Mouse (Mus musculus) liver (tissue): ENCODE measurements around the gene H2-DMa.

Experiments used
- DNase-seq: peaks from one replicate; pipeline ENCODE4 v3.0.0-alpha.2; 2020; ENCODE audit warnings: mixed read lengths

Gene H2-DMa

DNA sequence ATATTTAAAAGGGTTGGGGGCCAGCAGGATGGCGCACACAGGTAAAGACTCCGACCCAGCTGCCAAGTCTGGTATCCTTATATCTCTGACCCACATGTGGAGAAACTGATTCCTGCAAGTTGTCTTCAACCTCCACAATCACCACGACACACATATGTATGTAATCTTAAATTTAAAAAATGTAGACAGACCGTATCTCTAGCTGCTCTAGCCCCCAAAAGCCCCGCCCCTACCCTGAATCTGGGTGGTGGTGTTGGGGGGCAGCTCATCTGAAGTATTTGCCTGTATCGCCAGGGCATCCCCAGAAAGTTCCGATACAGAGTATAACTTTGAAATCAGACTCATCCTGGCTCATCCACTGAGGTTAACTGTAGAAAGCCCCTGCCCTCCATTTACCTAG, 12.8 kb upstream of the H2-DMa start:
- no peak for DNase-seq

DNA sequence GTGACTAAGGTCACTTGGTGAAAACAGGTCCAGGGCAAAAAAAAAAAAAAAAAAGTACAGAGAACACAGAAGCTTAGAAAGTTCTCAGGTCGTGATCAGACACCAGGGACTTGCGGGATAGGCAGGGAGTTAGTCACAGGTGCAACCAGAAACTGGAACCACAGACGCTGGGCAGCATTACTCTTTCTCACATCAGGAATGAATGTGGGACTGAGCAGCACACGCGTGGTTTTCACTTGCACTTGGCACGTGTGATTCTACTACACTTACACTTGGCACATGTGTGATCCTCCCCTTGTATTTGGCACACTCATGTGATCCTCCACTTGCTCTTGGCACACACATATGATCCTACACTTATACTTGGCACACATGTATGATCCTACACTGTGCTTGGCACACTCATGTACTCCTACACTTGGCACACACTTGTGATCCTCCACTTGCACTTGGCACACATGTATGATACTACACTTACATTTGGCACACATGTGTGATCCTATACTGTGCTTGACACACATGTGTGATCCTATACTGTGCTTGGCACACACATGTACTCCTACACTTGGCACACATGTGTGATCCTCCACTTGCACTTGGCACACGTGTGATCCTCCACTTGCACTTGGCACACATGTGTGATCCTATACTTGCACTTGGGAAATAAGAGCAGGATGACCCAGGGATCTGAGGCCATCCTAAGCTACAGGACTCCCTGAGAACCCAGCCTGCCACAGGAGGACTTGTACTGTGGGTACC, 12.1 kb upstream of the H2-DMa start:
- DNase-seq: no peak

DNA sequence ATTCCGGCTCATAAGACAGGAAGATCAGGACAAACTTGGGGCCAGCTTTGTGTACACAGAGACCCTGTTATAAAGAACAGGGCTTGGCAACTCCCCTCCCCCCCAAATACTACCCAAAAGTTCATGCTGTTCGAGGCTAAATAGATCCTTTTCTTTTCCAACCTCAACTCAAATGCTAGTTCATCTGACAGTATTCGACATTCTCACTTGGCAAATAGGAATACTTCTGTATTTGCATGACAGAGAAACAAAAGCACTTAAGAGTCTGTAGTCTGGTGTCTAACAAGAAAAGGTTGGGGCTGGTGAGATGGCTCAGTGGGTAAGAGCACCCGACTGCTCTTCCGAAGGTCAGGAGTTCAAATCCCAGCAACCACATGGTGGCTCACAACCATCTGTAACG, 10.9 kb upstream of the H2-DMa start:
- no peak for DNase-seq

- no peak for DNase-seq
Measured at GRCm38 (mm10) chr17:34109038-34109805, 10.1 kb upstream of the H2-DMa start.

DNA sequence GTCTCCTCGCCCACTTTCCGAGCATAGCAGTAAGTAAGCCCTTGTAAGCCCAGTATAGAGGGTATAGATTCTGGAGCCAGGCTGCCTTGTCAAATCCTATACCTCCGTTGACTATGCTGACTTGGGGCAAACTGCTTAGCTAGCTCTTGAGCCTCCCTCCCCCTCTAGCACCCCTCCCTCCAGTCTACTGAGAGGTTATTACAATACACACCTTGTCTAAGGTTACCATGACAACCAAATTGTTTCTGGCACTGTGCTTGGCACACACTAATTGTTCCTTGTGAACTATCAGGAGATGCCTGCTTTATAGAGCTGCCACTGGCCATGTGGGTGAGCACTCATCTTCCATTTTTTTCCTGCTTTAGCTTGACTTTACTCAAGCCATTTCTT, 9.5 kb upstream of the H2-DMa start:
- DNase-seq: no peak

DNA sequence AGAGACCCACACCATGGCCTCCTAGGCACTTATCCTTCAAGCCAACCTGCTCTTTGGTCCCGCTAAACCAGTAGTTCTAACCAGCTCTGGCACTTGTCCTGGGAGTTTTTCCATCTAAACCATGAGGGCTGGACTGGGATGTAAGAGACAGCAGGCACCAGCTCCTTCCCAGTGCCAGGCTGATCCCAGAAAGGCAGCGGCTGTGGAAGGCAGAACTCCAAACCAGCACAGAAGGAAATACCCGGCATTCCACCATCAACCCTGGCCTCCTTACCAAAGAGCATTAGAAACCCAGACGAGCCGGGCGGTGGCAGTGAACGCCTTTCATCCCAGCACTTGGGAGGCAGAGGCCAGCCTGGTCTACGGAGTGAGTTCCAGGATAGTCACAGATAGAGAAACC, 9.0 kb upstream of the H2-DMa start:
- DNase-seq: no peak

GRCm38 (mm10) chr17:34114114-34114513, 5.2 kb upstream of the H2-DMa start:
- DNase-seq: no peak

DNA sequence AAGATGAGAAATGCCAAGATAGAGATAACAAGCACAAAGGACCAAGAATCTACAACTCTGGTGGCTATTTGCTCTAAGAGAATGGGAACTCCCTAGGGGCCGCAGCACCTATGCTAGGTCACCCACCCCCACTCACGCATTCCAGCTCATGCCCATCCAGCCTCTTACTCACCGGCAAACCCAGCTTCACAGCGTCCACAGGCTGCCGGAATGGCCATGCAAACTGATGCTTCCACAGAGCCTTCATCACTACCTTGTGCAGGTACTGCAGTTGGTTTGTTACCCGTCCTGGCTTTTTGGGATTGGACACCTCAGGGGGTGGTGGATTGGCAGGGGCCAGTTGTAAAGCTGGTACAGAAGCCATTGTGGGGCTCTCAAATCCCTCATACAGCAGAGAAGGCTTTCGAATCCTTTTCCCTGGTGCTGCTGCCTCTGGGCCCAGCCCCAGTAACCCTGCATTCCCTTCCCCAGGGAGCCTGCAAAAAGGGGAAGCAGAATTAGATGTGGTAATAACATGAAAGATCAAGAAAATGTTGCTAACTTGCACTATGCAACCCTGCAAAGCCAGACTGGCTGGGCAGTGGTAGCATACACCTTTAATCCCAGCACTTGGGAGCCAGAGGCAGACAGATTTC, 2.5 kb upstream of the H2-DMa start:
- DNase-seq: no peak

DNA sequence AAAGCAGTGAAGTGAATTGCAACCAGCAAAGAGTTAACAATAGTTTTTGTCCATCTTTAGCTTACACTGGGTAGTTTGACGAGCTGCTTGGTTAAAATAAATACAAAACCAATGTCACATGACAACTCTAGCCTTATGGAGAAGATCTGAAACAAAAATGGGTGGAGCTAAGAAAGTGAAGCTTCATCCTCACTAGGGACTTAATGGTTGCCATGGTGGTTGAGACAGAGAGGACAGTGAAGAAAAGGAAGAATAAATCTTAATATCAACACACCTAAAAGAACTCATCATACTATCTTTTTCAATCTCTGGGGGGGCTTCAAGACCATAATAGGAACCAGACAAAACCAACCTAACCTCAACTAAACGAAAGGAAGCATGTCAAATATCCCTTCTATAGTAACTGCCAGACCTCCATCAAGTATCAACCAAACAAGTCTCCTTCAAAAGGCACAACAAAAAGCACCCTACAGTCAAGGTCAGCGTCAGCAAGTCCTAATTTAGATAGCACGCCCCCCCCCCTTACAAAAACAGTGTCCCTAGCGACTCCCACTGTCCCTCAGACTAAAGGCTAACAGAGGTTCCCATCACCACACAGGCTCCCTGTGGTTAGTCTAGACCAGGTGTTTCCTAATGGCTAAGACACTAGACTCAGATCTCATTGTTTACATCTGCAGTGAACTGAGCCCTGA, 1.8 kb upstream of the H2-DMa start:
- DNase-seq: no peak

DNA sequence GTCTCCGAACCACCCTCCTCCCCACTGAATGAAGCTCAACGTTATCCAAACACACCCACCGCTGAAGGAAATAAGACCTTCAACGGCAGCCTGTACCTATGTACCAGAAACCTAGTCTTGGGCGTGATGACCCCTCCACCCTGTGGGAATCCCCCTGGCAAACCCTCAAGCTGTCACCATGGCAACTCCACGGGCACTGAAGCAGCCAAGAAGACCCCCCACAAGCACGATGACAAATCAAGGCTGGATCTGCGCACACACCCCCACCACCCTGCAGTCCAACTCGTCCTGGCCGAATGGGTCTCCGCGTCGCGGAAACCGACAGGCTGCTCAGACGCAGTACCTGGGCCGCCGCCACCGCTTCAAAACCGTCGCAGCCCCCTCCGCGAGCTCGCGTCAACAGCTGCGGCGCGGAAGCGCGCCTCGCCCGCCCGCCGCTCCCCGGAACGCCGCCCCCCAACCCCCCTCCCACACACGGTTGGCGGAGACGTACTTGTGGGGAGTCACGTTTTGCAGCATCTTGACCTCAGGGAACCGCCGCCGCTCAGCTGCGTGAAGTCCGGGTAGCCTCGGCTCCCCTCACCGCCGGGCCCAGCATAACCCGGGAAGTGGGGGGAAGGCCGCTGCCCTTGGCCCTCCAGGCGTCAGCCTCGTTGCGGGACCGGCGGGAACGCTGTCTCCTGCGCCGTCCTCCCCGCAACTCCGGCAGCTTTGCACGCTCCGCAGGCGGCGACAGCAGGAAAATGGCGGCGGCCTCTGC, 1.0 kb upstream of the H2-DMa start:
- DNase-seq: peak; percentile 48

- no peak for DNase-seq
Measured at GRCm38 (mm10) chr17:34118873-34119248, 480 bp upstream of the H2-DMa start.

GRCm38 (mm10) chr17:34120180-34120723, 911 bp downstream of the H2-DMa start:
- peak; percentile 89 for DNase-seq

GRCm38 (mm10) chr17:34120814-34121171, 1.5 kb downstream of the H2-DMa start:
- DNase-seq: peak; percentile 92

GRCm38 (mm10) chr17:34121172-34121878, 2.0 kb downstream of the H2-DMa start:
- DNase-seq: no peak

- peak; percentile 73 for DNase-seq
Measured at GRCm38 (mm10) chr17:34121879-34122187, 2.5 kb downstream of the H2-DMa start.

- DNase-seq: peak; percentile 98
Measured at GRCm38 (mm10) chr17:34122188-34122984, 3.0 kb downstream of the H2-DMa start, which contains the start of gene Brd2. Brd2 (minus strand) TSS chr17:34122634.

- no peak for DNase-seq
Measured at GRCm38 (mm10) chr17:34123111-34123510, 3.8 kb downstream of the H2-DMa start.

- peak; percentile 18 for DNase-seq
Measured at GRCm38 (mm10) chr17:34123518-34123917, 4.2 kb downstream of the H2-DMa start.

- DNase-seq: peak; percentile 33
Measured at GRCm38 (mm10) chr17:34124649-34125048, 5.3 kb downstream of the H2-DMa start.

- no peak for DNase-seq
Measured at GRCm38 (mm10) chr17:34126826-34127420, 7.6 kb downstream of the H2-DMa start.
